Mouse (Mus musculus): ENCODE data around the gene Zfp664. TPM values are rescaled to one million over a fixed set of nuclear protein-coding genes. Genes with fewer than 3 reads are reported as not detected.

Gene Zfp664
- polyA plus RNA-seq, 1 experiment from 2014 or later = 105 TPM

DNA sequence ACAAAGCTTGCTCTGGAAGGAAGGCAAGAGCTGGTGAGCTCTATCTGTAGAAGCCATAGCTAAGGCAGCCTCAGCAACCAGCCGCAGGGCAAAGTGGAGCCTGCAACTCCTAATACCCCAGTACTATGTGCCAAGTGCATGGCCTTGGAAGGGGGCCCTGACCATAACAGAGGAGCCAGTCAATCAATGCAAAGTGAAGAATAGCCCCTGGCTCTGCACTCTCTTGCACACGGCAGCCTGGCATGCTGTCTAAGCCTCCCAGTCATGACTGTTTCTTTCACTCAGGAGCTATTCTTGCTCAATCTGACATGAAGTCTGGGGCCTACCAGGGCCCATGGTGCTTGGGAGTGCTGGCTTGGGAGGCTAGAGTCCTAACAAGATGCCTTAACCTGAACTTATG lies 21.8 kb upstream of the Zfp664 start:
- no peaks in the 10 kb centered on the region for H3K27me3 ChIP-seq (replicated peaks; ENCODE audit: control insufficient read depth, insufficient read depth, low read length)
- no peak overlapping the region for H3K4me3 ChIP-seq (ENCODE audit: low read depth, low read length)
- peak overlapping the region; percentile 5; the same call in 1 of the 2 replicates for H3K27ac ChIP-seq (ENCODE audit: low read depth, low read length)
- H3K9ac ChIP-seq (ENCODE audit: low read length) = no peak overlapping the region
- no peaks in the 10 kb centered on the region for H3K4me1 ChIP-seq (ENCODE audit: control insufficient read depth, insufficient read depth, low read length)
- H3K4me2 ChIP-seq (ENCODE audit: low read length) = no peak overlapping the region
- H3K9me3 ChIP-seq (replicated peaks; ENCODE audit: control insufficient read depth, low read length) = no peaks in the 10 kb centered on the region
- peak; percentile 76 for ATAC-seq
- peak; percentile 69 for DNase-seq (ENCODE audit: low spot score)
- peaks cover 33% of the 10 kb centered on the region for H3K36me3 ChIP-seq (ENCODE audit: control insufficient read depth, insufficient read depth, low read length)
- 52% methylated on average over 2 of the region's 2 CpGs for WGBS

DNA sequence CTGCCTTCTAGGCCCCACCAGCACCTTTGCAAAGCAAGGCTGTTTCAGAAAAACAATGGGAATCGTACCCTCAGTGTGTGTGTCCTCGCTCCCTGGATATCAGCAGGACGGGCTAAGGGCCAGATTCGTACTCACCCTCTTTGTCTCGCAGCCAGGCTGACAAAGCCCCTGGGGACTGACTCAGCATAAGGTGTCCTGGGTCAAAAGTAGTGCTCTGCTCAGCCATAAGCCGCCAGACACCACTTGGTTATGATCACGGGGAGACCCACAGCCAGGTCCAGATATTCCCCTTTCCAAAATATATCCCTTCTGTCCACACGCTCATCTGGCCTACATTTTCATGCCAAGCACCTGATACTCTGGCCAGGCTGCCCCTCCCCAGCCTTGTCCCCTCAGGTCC lies 19.1 kb upstream of the Zfp664 start:
- Histone ChIP-seq H3K9me3 (replicated peaks; ENCODE audit: control insufficient read depth, low read length) (no peaks in the 10 kb centered on the region), H3K4me2 (ENCODE audit: low read length) (no peak overlapping the region), H3K27ac (ENCODE audit: low read depth, low read length) (no peak overlapping the region), H3K27me3 (replicated peaks; ENCODE audit: control insufficient read depth, insufficient read depth, low read length) (no peaks in the 10 kb centered on the region), H3K4me1 (ENCODE audit: control insufficient read depth, insufficient read depth, low read length) (no peaks in the 10 kb centered on the region), H3K9ac (ENCODE audit: low read length) (no peak overlapping the region), H3K4me3 (ENCODE audit: low read depth, low read length) (no peak overlapping the region), H3K36me3 (ENCODE audit: control insufficient read depth, insufficient read depth, low read length) (peaks cover 12% of the 10 kb centered on the region)
- WGBS = 57% methylated on average over 8 of the region's 8 CpGs
- no peak for ATAC-seq
- DNase-seq (ENCODE audit: low spot score) = no peak

DNA sequence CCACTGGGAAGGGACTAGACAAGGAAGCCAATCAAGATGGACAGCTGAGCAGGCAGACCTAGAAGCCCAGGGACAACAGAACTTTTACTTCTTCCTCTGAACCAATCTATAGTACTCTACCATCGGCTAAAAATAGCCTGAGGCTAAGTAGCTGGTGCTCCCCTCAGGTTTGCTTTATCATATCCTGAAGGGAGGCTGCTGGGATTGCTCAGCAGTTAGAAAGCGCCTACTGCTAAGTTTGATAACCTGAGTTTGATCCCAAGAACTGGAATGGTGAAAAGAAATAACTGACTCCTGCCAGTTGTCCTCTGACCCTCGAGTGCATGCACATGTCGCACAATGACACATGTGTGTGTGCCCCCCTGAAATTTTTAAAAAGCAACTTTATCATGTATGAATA lies 17.6 kb upstream of the Zfp664 start:
- no peak overlapping the region for H3K9ac ChIP-seq (ENCODE audit: low read length)
- H3K9me3 ChIP-seq (replicated peaks; ENCODE audit: control insufficient read depth, low read length) = no peaks in the 10 kb centered on the region
- H3K4me1 ChIP-seq (ENCODE audit: control insufficient read depth, insufficient read depth, low read length) = no peaks in the 10 kb centered on the region
- DNase-seq (ENCODE audit: low spot score) (no peak), ATAC-seq (no peak)
- no peak overlapping the region for H3K27ac ChIP-seq (ENCODE audit: low read depth, low read length)
- H3K4me3 ChIP-seq (ENCODE audit: low read depth, low read length) = no peak overlapping the region
- no peaks in the 10 kb centered on the region for H3K27me3 ChIP-seq (replicated peaks; ENCODE audit: control insufficient read depth, insufficient read depth, low read length)
- H3K4me2 ChIP-seq (ENCODE audit: low read length) = no peak overlapping the region
- no peaks in the 10 kb centered on the region for H3K36me3 ChIP-seq (ENCODE audit: control insufficient read depth, insufficient read depth, low read length)
- WGBS = 88% methylated on average over 4 of the region's 4 CpGs

DNA sequence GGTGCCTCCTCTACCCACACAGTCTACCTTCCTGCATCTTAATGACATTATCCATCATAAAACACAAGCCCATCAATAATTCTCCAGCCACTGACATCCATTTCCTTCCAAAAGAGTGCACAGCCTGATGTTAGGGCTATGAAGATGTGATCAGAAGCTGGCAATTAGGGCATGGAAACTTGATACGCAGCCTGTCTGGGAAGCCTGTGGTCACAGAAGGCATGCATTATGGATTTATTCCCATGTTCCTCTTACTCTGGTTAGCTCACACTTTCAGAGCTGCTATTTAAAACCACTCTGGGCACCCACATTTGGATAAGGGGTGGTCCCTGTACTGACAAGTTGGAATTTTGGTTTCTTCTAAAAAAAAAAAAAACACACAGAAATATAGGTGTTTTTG lies 15.5 kb upstream of the Zfp664 start:
- Histone ChIP-seq H3K9ac (ENCODE audit: low read length) (no peak overlapping the region), H3K4me3 (ENCODE audit: low read depth, low read length) (no peak overlapping the region), H3K4me1 (ENCODE audit: control insufficient read depth, insufficient read depth, low read length) (no peaks in the 10 kb centered on the region), H3K27ac (ENCODE audit: low read depth, low read length) (no peak overlapping the region), H3K27me3 (replicated peaks; ENCODE audit: control insufficient read depth, insufficient read depth, low read length) (no peaks in the 10 kb centered on the region), H3K36me3 (ENCODE audit: control insufficient read depth, insufficient read depth, low read length) (no peaks in the 10 kb centered on the region), H3K4me2 (ENCODE audit: low read length) (no peak overlapping the region), H3K9me3 (replicated peaks; ENCODE audit: control insufficient read depth, low read length) (no peaks in the 10 kb centered on the region)
- DNase-seq (ENCODE audit: low spot score) (no peak), ATAC-seq (no peak)
- 89% methylated on average over 1 of the region's 1 CpGs for WGBS

DNA sequence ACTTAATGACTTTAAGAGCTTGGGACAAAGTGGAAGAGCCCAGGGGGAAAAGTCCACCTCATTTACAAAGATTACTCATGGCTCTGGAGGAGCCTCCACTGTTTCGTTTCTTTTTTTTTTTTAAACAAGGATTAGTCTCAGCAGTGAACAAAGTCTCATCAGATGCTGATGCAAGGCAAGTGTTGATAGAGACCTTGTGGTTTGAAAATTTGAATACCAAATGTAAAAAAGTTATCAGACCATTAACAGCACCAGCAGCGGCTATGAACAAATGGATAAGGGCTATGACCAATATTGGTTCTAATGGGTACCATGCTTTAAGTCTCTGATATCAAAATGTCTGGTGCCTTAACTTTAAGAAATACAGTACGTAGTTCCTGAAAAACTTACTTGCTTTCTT lies 13.5 kb upstream of the Zfp664 start:
- Histone ChIP-seq H3K9me3 (replicated peaks; ENCODE audit: control insufficient read depth, low read length) (no peaks in the 10 kb centered on the region), H3K27me3 (replicated peaks; ENCODE audit: control insufficient read depth, insufficient read depth, low read length) (no peaks in the 10 kb centered on the region), H3K36me3 (ENCODE audit: control insufficient read depth, insufficient read depth, low read length) (no peaks in the 10 kb centered on the region), H3K4me2 (ENCODE audit: low read length) (no peak overlapping the region), H3K9ac (ENCODE audit: low read length) (no peak overlapping the region), H3K4me1 (ENCODE audit: control insufficient read depth, insufficient read depth, low read length) (no peaks in the 10 kb centered on the region), H3K27ac (ENCODE audit: low read depth, low read length) (no peak overlapping the region), H3K4me3 (ENCODE audit: low read depth, low read length) (no peak overlapping the region)
- no peak for ATAC-seq
- 75% methylated on average over 3 of the region's 3 CpGs for WGBS
- DNase-seq (ENCODE audit: low spot score) = no peak

DNA sequence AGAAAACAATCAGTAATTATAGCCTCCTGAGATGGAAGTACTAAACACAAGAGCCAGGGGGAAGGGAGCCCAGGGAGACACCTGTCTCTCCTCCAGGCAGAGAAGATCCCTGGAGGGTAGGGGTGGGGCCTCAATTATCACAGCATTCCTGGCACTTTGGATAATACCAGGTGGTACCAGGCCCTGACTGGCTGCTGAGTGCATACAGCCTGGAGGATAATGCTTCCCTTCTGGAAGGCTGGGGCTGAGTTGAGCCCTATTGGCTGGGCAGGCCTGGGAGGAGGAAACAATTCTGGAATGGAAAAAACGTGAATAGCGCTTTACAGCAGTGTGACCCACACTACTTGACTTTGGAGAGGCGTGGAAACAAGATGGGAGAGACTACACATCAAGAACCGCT lies 10.9 kb upstream of the Zfp664 start:
- ATAC-seq (no peak), DNase-seq (ENCODE audit: low spot score) (no peak)
- Histone ChIP-seq H3K4me2 (ENCODE audit: low read length) (no peak overlapping the region), H3K9ac (ENCODE audit: low read length) (no peak overlapping the region), H3K4me1 (ENCODE audit: control insufficient read depth, insufficient read depth, low read length) (no peaks in the 10 kb centered on the region), H3K9me3 (replicated peaks; ENCODE audit: control insufficient read depth, low read length) (no peaks in the 10 kb centered on the region), H3K27ac (ENCODE audit: low read depth, low read length) (no peak overlapping the region), H3K36me3 (ENCODE audit: control insufficient read depth, insufficient read depth, low read length) (no peaks in the 10 kb centered on the region), H3K27me3 (replicated peaks; ENCODE audit: control insufficient read depth, insufficient read depth, low read length) (no peaks in the 10 kb centered on the region), H3K4me3 (ENCODE audit: low read depth, low read length) (no peak overlapping the region)
- WGBS = 51% methylated on average over 4 of the region's 4 CpGs

DNA sequence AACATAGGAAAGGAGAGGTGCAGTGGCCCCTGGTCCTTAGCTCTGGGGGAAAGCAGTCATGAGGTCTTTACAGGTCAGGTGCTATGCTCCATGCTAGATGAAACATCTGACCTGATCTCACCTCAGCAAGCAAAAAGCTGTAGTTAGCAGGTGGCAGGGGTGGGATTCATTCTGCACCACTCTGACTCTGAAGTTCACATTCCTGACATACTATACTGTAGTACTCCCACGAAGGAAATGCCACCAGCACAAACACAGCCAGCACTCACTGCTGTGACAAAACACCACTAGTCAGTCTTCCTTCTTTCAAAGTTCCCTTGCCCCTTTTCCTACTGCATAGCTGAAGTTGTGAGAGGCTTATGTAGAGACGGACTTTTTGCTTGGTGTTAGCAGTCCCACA lies 10.2 kb upstream of the Zfp664 start:
- H3K9me3 ChIP-seq (replicated peaks; ENCODE audit: control insufficient read depth, low read length) = no peaks in the 10 kb centered on the region
- no peak overlapping the region for H3K4me3 ChIP-seq (ENCODE audit: low read depth, low read length)
- DNase-seq (ENCODE audit: low spot score) (no peak), ATAC-seq (no peak)
- no peak overlapping the region for H3K4me2 ChIP-seq (ENCODE audit: low read length)
- H3K36me3 ChIP-seq (ENCODE audit: control insufficient read depth, insufficient read depth, low read length) = no peaks in the 10 kb centered on the region
- WGBS = 50% methylated on average over 2 of the region's 2 CpGs
- H3K4me1 ChIP-seq (ENCODE audit: control insufficient read depth, insufficient read depth, low read length) = no peaks in the 10 kb centered on the region
- no peak overlapping the region for H3K27ac ChIP-seq (ENCODE audit: low read depth, low read length)
- H3K9ac ChIP-seq (ENCODE audit: low read length) = no peak overlapping the region
- H3K27me3 ChIP-seq (replicated peaks; ENCODE audit: control insufficient read depth, insufficient read depth, low read length) = no peaks in the 10 kb centered on the region

DNA sequence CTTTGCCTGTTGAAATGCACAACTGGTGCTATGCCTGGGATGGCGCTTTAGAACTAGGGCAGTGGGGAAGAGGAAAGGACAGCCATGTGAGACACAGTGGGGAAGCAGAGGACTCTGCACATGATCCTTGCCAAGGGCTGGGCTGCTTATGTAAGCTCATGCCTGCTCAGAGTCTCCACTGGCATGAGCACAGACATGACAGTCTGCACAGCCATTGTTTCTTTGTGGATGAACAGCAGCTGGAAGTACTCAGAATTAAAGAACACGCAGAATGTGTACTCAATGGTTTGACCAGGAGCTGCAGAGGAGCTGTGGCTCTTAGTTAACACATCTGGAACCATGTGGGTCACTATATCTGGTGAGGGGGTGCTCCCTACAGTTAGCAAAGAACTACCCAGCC lies 9.4 kb upstream of the Zfp664 start:
- Histone ChIP-seq H3K4me1 (ENCODE audit: control insufficient read depth, insufficient read depth, low read length) (no peaks in the 10 kb centered on the region), H3K36me3 (ENCODE audit: control insufficient read depth, insufficient read depth, low read length) (no peaks in the 10 kb centered on the region), H3K27me3 (replicated peaks; ENCODE audit: control insufficient read depth, insufficient read depth, low read length) (no peaks in the 10 kb centered on the region), H3K9ac (ENCODE audit: low read length) (no peak overlapping the region), H3K4me3 (ENCODE audit: low read depth, low read length) (no peak overlapping the region), H3K4me2 (ENCODE audit: low read length) (no peak overlapping the region), H3K9me3 (replicated peaks; ENCODE audit: control insufficient read depth, low read length) (no peaks in the 10 kb centered on the region), H3K27ac (ENCODE audit: low read depth, low read length) (no peak overlapping the region)
- 85% methylated on average over 2 of the region's 2 CpGs for WGBS
- ATAC-seq (no peak), DNase-seq (ENCODE audit: low spot score) (no peak)

DNA sequence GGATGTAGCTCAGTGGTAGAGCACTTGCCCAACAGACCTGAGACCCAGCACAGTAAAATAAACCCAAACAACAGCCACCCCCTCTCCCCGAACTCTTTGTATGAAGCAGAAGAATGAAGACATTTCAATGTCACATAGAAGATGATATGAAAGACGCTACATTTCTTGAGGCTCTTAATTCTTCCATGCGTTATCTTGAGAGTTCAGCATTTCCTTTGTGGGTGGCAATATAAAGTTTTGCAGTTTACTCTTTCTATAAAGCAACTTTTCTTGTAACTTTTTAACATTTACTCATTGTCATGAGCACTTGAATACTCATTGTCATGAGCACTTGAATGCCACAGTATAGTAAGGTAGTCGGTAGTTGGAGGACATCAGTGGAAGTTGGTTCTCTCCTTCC lies 8.3 kb upstream of the Zfp664 start:
- no peaks in the 10 kb centered on the region for H3K9me3 ChIP-seq (replicated peaks; ENCODE audit: control insufficient read depth, low read length)
- ATAC-seq (no peak), DNase-seq (ENCODE audit: low spot score) (no peak)
- 91% methylated on average over 4 of the region's 4 CpGs for WGBS
- H3K4me2 ChIP-seq (ENCODE audit: low read length) = no peak overlapping the region
- H3K4me1 ChIP-seq (ENCODE audit: control insufficient read depth, insufficient read depth, low read length) = no peaks in the 10 kb centered on the region
- no peak overlapping the region for H3K9ac ChIP-seq (ENCODE audit: low read length)
- no peaks in the 10 kb centered on the region for H3K27me3 ChIP-seq (replicated peaks; ENCODE audit: control insufficient read depth, insufficient read depth, low read length)
- no peak overlapping the region for H3K27ac ChIP-seq (ENCODE audit: low read depth, low read length)
- no peaks in the 10 kb centered on the region for H3K36me3 ChIP-seq (ENCODE audit: control insufficient read depth, insufficient read depth, low read length)
- H3K4me3 ChIP-seq (ENCODE audit: low read depth, low read length) = no peak overlapping the region

DNA sequence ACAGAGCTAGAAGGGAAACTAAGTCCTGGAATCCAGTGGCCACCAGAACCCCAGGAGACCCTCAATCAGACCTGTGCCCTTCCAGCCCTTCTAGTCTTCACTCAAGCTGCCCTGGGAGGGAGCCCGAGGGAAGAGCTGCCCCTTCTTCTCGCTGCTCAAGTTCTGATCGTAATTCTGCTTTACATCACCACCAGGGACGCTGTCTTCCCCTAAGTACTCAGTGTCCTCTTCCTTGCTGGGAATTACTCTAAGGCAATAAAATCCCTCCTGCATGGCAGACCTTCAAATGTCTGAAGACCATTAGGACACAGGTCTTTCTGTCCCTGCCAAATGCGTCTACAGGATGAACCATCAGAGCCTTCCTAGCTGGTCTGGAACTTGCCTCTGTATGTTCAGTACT lies 2.5 kb upstream of the Zfp664 start:
- Histone ChIP-seq H3K27ac (ENCODE audit: low read depth, low read length) (no peak overlapping the region), H3K9me3 (replicated peaks; ENCODE audit: control insufficient read depth, low read length) (no peaks in the 10 kb centered on the region), H3K4me1 (ENCODE audit: control insufficient read depth, insufficient read depth, low read length) (peaks cover 24% of the 10 kb centered on the region), H3K9ac (ENCODE audit: low read length) (no peak overlapping the region), H3K4me3 (ENCODE audit: low read depth, low read length) (no peak overlapping the region), H3K27me3 (replicated peaks; ENCODE audit: control insufficient read depth, insufficient read depth, low read length) (no peaks in the 10 kb centered on the region), H3K36me3 (ENCODE audit: control insufficient read depth, insufficient read depth, low read length) (peaks cover 4% of the 10 kb centered on the region), H3K4me2 (ENCODE audit: low read length) (peak overlapping the region; percentile 20; the same call in 1 of the 2 replicates)
- no peak for ATAC-seq
- DNase-seq (ENCODE audit: low spot score) = peak; percentile 46
- 16% methylated on average over 5 of the region's 5 CpGs for WGBS
